Mouse (Mus musculus) adrenal gland, postnatal 10 days (tissue): Measurements from ENCODE around the gene Rnf180. TPM values are rescaled to one million over a fixed set of nuclear protein-coding genes. Genes with fewer than 3 reads are reported as not detected.

Experiments used
- DNase-seq: peaks from one replicate; pipeline ENCODE4 v3.0.0; 2021; ENCODE audit warnings: mixed read lengths
- total RNA-seq, 2 experiments: library from RNA; stranded (reverse); gene quantifications; 2 replicates each; pipeline ENCODE4 v1.2.3; 2021

The Rnf180 gene
- total RNA-seq, 2 experiments from 2014 or later: 6.1 to 10.3 TPM

GRCm38 (mm10) chr13:105250767-105251166 is 43.8 kb downstream of the Rnf180 start:
- DNase-seq: no peak

DNA sequence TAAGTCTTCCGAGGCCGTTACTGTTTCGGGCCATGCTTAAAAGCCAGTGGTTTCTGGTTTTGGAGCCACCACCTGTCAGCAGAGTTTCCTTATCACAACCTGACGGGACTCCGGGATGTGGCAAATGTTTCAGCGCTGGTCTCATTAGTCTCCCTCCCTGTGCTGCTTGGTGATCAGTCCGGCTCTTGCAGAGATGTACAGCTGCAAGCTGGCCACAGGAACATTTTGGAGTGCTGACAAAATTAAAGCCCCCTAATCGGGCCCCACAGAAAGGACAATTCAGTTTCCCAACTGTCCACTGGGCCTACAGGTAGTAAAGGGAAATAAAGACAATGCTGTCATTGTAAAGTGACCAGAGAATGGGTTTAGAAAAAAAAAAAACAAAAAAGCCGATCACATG is 44.4 kb downstream of the Rnf180 start:
- DNase-seq: no peak

GRCm38 (mm10) chr13:105249599-105249998 is 45.0 kb downstream of the Rnf180 start:
- no peak for DNase-seq

DNA sequence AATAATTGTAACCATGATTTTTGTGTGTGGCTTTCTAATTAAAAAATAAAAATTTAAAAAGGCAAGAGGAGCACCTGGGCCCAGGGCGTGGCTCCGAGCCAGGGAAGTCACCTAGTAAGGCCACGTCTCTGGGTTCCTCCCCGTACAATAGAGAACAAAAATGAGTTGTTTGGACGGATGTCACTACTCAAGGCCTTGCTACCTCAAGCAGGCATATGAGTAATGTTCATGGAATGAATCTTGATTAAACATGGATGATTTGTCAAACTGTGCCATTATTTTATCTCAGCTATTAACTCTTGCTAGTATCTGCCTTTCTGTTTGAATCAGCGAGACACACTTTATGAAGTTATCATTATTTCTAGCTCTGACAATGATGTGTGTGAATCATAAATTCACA is 46.9 kb downstream of the Rnf180 start:
- DNase-seq: no peak

DNA sequence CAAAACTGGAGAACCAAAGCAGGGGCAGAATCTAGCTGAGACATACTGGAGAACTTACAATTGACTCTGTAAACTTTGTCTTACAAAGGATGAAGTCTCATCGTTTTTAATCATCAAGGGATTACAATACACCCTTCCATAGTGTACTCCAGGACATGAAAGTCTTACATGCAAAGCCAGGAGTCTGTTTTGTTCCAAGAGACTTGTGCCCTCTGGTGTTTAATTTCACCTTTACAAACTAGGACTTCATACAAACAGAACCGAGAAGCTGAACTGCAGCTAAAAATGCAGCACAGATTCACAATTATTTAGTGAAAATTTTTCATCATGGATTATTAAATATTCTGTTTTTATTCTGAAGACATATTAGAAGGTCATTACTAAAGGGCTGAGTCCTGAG is 53.8 kb downstream of the Rnf180 start:
- no peak for DNase-seq

GRCm38 (mm10) chr13:105227126-105227525 is 67.5 kb downstream of the Rnf180 start:
- DNase-seq: no peak

- DNase-seq: no peak
These were observed 70.6 kb downstream of the Rnf180 start for GRCm38 (mm10) chr13:105224048-105224447.

- peak; percentile 27 for DNase-seq
These were observed 71.5 kb downstream of the Rnf180 start for GRCm38 (mm10) chr13:105223147-105223546.

DNA sequence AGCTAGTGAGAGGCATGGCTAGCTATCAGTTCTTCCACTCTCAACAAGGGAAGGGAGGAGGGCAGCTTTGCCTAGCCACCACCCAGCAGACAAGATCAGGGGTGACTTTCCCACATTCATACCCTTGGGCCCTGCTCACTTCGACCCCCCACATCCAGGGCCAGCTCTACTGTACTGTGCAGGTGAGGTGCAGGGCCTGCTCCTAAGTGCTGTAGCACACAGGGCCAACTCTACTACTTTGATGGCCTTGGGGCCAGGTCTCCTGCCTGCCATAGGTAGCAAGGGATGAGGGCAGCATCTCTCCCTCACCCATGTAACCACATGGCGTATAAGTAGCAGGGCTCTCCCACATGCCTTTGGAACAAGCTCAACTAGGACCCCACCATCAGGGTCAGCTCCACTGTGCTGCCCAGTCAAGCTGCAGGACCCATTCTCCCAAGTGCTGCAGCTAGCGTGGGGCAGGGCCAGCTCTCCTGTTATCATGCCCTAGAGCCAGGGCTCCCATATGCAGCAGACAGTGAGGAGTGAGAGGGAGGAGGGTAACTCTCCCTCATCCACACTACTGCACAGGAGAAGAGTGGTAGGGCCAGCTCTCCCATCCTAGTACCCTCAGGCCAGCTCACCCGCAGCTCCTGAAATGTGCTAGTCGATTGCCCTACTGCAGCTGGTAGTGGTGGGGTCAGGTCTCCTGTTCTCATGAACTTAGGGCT is 72.4 kb downstream of the Rnf180 start:
- no peak for DNase-seq

- DNase-seq: no peak
These were observed 83.9 kb downstream of the Rnf180 start for GRCm38 (mm10) chr13:105210746-105211145.

DNA sequence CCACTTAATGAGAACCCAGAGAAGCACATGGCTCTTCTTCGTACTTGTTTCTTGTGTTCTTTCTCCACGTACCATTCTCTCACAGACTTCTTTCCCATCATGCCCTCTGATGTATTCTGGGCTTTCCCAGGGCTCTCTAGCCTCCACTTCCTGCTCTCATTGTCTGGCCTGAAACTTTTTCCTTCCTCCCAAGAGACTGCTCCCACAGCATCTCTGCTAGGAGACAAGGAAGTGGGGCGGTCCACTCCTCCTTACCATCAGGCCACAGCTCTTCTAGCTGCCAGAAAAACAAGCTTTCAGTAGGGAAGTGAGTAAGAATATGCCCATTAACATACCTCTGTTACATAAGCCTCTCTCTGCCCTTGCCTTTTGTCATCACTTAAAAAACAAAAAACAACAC is 90.8 kb downstream of the Rnf180 start:
- no peak for DNase-seq

DNA sequence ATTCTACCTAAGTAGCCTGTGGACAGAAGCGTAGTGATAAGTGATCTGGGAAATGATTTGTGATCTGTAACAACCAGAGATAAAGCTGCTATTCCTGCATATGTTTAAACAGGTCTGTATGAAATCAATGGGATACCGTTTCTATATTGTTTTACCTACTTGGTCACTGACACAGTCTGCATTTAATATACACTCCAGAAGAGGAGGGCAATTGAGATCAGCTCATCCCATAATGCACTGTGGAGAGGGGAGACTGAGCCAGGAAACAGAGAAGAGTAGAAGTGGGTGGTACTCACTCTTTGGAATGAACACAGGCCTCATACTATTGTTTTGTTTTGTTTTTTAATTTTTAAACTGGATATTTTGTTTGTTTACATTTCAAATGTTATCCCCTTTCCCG is 96.0 kb downstream of the Rnf180 start:
- no peak for DNase-seq

DNA sequence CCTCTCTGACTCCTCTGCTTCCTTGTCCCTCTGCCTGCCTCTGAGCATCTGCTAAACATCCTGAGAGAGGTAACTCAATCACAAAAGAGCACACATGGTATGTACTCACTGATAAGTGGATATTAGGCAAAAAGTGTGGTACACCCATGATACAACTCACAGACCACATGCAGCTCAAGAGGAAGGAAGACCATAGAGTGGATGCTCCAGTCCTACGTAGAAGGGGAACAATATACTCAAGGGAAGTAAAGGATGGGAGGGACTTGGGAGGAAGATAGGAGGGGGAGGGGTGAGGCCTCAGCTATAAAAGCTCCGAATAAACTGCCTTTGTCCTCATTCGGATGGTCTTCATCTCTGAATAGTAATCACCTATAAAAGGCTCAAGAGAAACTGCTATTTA is 96.6 kb downstream of the Rnf180 start:
- DNase-seq: no peak

GRCm38 (mm10) chr13:105193583-105193982 is 101.0 kb downstream of the Rnf180 start:
- DNase-seq: no peak

DNA sequence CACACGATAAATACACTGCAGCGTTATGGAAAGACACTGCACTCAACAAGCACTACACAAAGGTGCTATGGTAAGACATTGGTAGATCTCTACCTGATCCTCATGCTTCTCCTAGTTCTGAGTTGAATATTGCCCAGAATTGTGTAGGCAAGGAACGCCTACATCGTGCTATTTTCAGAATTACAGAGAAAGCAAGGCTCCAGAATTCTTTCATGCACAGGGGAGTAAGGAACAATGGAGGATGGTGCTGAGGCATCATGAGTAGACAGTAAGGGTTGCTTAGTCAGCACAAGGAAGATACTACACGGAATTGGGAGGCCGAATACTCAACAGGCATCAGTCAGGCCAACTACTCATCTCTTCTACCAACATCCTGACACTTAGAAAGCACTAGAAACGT is 105.9 kb downstream of the Rnf180 start:
- DNase-seq: no peak

DNA sequence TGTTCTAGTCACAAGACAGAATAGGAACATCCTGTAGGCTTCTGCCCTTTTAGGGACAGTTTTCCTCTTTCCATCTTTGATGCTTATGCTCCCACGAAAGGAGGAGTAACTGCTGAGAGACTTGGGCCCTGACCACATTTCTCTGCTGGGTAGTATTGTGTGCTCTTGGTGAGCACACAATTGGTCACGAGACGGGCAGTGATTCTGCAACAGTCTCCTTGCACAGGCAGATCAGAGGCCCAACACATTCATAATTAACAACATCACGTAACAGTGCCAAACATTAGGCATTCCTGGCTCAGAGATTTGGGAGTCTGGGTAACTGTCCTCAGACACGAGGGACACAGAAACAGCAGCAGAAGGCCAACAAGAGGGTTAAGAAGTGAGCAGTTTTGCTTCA is 113.8 kb downstream of the Rnf180 start:
- no peak for DNase-seq

DNA sequence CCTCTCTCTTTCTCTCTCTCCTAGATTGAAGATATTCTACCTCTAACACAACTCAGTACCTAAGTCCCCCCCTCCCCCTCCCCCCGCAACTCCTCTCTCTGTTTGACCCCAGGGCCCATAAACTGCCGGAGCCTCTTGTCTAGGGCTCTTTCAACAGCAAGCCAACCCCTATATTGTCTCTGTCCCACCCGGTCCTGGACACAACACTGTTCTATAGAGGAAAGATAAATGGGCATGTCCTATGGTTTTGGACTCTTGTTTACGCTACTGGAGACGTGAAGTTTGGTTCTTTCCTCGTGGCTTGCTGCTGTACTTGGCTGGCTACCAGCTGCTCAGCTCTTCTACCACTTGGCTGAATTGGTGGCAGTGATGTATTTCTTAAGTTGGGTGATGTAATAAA is 129.2 kb downstream of the Rnf180 start:
- no peak for DNase-seq

- peak; percentile 30 for DNase-seq
These were observed 140.7 kb downstream of the Rnf180 start for GRCm38 (mm10) chr13:105153955-105154354.

DNA sequence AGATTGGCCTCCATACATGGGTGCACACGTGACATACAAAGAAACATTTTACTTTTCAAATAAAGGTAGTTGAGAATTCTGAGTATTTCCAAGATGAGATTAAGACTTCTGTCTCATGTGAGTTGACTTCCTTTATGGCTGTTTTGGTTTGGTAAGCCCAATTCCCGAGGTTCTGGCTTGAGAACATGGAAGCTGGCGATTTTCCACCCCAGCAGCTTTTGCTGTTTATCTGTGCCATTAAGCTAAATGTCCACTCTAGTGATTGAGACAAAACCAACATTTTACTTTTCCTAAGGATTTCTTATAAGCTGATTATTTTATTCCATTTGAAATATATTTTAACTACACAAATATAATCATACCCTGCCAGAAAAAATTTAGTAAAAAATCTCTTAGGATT is 144.6 kb downstream of the Rnf180 start:
- peak; percentile 28 for DNase-seq

- no peak for DNase-seq
These were observed 146.7 kb downstream of the Rnf180 start for GRCm38 (mm10) chr13:105147795-105148418.

DNA sequence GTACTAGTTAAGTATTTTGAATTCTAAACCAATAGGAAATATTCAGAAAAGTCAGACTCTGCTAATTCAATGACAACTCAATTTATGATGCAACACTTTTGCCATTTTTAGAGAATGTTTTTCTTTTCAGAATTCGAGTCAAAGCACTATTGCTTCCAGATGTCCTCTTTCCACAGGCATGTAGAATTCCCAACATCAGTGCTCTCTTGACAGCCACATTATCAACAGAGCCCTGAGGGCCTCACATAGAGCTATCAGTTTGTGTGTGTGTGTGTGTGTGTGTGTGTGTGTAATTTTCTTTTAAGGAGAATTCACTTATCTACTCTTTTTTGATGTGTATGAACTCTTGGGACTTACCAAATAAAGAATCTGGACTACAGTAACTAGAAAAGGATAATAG is 147.8 kb downstream of the Rnf180 start:
- DNase-seq: no peak

GRCm38 (mm10) chr13:105139881-105140280 is 154.7 kb downstream of the Rnf180 start:
- DNase-seq: no peak

- DNase-seq: no peak
These were observed 160.2 kb downstream of the Rnf180 start for GRCm38 (mm10) chr13:105134397-105134796.

DNA sequence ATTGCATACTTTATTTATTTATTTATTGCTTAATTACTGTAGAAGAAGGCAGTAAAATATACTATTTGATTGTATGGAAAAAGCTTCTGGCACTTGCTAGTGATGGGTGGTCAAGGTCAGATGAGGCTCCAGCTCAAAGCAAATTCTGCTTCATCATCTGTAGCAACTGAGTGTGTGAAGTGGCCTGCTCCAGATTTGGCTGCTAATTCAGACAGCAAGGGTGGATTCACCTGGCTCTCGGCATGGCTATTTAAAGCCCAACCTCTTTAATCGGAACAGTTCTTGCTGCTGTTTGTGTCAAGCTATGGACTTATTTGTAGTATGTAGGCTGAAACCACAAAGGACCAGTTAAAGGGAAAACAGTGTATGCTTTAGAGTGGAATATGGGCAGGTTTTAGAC is 161.8 kb downstream of the Rnf180 start:
- DNase-seq: no peak
